Mouse (Mus musculus) spleen, postnatal 10 days (tissue): ENCODE data around the gene Parn.

Experiments
- DNase-seq, 2 experiments: peaks; one replicate each; pipeline ENCODE4 v3.0.0; 2021 to 2022; ENCODE audit warnings: low spot score in 2 of 2

Parn gene

DNA sequence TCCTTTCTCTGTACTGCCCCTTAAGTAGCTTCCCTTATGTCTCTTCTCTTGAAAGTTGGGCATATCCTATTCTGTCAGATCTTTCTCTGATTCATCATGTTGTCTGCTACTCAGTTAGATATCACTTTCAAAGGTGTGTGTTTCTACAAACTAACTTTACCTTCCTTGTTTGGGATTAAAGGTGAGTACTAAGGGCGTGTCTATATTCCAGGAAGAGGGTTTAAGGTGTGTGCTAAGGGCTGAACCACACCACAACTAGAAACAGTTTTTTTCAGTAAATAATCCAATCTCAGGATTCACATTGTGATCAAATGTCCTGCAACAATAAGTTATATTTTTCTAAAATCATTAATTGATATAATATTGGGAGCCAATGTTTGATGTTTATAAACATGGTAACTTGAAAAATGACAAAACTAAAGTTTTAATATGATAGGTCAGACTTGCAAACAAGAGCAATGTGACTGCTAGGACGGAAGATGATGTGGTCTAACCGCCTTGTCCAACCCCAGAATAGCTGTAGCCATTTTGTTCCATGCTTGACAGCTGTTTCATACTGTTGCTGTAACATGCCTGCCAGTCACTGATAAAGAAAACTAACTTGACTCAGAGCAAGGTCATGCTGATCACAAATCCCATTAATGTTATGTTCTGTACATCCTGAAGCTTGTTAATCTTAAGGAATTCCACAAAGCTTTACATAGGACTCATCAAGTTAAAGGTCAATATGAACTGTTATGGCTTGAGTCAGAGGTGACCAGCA, 46.0 kb downstream of the Parn start:
- DNase-seq = no peak

DNA sequence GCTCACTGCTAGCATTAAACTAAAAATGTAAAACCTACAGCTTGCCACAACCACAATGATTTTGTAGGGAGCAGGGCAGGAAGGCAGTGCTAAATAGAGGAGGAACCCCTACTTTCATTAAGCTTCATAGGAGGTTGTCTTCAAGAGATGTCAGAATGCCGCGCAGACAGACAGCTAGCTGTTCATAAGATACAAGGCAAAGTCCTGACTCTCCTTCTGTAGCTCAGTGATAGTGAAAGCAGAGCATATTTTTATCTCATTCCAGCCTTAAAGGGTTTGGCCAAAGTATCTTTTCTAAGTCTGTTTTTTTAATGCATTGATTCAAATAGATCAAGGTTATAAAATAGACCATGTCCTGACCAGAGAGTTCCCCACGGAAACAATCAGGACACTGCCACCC, 47.8 kb downstream of the Parn start:
- no peak for DNase-seq

DNA sequence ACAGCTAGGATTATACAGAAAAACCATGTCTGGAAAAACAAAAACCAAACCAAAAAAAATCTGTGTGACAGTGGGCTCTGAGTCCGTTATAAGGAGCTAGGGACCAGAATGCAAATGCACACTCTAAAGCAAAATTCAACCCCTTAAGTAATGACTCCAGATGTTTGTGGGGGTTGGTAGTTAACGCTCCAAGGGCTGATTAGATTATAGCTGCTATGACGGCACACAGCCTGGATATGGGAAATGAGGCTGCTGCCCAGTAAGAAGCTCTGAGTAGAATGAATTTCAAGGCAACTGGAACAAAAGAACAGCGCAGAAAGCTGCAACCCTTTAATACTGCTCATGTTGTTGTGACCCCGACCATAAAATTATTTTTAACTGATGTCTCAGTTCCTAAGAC, 52.7 kb downstream of the Parn start:
- no peak for DNase-seq

DNA sequence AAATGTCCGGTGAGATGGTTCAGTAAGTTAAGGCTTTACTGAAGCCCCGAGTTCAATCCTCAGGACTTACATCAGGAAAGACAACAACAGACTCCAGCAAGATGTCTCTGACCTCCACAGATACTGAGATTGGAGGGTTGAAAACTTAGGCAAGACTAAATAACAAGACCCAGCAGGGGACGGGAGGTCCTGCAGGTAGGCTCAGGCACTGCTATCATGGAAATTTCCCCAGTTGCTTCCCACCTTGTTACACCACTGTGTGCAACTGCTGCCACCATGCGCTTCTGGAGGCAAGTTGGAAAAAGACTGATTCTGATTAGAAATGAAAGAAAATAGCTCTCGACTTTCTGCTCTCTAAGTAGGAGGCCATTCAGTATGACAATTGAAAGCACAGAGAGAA, 55.4 kb downstream of the Parn start:
- no peak for DNase-seq

DNA sequence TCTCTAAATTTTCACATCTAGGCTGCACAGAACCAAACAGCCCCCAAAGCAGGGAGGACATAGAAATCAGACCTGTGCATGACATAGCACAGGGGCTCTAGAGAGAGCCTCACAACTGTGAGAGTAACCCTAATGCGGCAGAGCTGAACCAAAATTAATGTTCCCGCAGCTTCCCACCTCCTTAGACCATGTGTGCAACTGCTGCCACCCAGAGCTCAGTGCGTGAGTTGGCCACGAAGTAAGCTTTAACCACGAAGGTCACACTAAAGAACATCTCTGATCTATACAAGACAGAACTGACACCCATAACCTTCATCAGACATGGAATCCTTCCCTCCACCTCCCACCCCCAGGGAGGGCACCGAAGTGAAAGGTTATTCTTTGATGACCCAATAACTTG, 55.9 kb downstream of the Parn start:
- no peak for DNase-seq

DNA sequence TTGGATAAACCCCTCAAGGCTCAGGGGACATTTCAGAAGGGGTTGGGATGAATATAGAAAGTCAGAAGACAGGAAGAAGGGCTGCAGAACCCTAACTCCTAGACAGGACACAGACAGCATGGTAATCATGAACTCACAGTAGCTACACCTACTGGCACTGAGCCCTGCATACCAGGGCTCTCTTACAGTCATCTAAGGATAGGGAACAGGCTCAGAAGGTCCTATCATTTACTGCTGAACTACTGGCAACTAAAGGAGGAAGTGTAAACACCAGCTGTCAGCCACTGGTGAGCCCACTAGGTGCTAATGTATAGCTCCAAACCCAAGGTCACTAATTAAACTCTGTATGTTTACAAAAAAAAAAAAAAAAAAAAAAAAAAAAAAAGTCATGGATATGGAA, 56.6 kb downstream of the Parn start:
- DNase-seq = no peak

DNA sequence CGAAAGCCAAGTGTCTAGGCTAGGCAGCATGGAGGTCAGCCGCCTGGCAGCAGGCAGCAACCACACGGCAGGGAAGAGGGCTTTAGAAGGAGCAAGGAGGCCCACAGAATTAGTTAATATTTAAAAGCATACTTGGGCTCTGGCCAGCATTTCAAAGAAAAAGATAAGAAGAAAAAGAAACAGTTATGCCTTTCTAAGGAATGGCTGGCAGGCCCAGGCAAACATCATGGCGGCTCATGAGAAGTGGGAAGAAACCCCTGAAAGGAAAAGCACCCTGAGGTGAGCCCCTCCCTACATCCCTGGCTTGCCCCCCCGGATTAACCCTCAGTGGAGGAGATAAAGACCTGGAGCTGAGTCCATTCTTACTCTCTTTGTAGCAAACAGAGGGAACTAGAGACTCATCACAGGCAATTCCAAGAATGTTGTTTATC, 57.0 kb downstream of the Parn start:
- DNase-seq = no peak

DNA sequence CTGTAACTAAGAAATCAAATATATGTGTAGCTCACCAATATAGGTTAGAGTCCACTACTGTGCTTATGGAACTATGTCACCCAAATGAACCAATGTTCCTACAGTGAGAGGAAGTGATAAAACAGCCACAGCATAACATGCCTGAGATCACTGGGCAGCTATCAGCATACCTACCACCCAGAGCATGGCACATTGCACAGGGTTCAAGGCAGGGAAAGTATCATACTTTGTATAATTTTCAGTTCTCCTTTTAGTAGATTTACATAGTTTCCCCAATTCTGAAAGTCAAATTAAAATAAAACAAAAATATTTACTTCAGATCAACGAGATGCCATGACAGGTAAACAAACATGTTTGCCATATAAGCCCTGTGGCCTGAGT, 59.3 kb downstream of the Parn start:
- peak in 1 of 2 experiments; percentile 19 for DNase-seq

DNA sequence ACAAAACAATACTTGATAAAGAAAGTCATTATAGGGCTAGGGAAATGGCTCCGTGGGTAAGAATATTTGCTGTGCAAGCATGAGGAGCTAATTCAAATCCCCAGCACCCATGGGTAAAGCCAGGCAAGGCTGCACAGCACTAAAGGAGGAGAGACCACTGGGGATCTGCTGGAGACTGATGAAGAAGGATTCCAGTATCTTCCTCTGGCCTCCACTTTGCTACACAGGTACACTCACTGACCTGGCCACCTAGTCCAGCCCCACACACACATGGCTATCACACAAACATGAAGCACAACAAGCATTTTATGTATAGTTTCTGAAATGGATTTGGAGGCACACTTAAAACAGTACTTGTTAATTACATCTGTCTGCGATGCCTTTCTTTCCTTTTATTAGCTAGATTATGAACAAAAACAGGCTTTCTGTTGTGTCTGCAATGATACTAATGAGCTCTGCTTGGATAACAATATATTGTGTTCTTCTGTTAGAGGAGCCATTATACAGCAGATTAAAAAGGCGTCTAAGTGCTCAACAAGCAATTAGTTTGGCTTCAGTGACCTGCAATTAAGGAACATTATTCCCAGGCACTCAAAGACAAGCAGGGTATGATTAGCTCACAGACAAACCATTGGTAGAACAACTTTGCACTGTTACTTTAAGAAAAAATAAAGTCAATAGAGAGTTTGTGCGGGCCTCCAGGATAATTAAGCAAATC, 59.8 kb downstream of the Parn start:
- no peak for DNase-seq

DNA sequence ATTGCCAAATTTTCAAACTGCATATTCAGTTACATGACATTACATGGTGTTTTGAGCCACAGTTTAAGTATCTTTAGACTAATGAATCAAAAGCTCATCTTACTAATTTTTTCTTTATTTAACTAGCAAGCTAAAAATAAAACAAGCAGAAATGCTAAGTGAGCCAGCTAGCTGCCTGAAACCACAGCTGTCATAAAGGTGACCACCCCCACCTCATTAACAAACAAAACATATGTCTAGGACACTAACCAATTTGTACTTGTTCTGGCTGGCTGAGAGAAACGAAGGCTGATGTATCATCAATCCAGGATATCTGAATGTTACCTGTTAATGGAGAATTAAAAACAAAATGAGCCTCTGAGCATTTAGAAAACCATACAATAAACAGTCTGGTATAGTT, 65.2 kb downstream of the Parn start:
- DNase-seq = no peak

DNA sequence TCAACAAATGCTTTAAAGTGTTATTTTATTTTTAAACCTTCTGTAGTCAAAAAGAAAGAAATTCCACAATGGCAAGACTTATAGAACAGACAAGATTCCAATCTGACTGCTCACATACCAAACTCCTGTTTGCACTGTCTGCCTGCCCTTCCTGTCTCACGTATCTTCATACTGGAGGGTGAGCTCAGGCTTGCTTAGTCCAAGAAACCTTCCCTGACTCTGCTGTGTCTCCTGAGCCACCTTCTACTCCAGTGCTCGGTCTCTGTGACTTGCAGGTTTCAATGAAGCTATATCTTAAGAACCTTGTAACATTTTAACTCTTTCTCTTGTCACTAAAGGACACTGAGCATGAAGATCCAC, 78.9 kb downstream of the Parn start:
- DNase-seq = no peak

DNA sequence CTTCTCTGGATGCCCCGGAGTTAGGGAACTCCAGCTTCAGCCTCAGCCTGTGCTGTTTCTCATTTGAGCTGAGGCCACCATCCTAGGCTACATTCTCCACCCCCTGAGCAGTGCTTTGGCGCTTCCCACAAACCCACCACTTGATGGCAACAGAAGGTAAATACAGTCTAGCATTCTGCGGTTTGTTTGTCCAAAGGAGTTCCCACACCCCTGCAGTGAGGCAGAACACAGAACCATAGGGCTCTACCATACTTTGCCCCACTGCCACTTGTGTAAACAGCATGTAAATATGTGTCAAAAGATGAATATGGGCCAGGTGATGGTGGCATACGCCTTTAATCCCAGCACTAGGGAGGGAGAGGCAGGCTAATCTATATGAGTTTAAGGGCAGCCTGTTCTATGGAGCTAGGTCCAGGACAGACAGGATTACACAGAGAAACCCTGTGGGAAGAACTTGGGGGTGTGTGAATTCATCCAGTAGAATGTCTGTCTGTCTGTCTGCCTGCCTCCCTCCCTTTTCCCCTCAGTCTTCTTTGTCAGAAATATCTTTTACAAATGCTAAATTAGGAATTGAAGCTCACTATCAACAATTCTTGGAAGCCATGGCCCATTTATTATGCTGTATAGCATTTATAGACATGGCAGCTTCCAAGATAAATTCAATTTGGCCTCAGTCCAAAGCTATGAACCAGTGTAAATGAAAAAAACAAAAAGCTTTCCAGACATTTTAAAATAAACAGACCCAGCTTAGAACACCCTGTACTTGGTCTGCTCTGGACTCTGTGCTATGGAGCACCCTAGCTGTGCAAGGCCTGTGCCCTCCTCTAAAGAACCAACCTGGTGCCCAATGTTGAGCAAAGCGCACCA, 79.6 kb downstream of the Parn start:
- no peak for DNase-seq

DNA sequence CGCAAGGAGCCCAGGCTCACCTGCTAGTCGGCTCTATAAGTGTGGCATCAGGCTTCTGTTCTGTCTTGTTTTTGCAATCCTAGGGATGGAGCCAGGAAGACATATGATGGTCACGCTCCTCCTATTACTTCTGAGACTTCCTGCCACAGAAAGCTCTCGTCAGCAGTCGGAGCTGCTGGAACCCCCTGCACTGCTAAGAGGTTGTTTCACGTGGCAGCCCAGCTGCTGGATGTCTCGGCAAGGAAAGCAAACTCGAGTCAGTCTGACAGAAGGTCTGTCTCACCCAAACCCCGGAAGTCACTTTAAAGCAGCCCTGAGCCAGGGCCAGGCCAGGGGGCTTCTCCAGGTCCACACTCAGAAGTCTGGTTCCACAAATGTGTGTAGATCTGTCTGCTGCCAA, 82.7 kb downstream of the Parn start:
- no peak for DNase-seq

DNA sequence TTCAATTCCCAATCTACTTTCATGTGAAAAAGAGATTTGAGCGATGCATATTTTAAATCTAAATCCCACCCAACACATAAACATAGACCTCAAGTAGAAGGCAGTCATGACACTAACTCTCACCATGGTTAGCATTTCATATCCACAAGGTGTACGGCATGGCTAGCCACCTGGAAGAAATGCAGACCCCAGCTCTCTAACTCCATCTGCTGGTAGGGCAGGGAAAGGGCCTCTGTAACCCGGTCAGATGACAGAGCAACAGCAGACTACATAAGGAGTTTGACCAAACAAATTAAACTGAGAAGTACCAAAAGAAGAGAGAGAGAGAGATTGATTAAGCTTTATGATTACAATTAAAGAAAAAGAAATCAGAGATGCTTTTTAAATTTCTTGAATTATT, 87.2 kb downstream of the Parn start:
- DNase-seq = no peak

DNA sequence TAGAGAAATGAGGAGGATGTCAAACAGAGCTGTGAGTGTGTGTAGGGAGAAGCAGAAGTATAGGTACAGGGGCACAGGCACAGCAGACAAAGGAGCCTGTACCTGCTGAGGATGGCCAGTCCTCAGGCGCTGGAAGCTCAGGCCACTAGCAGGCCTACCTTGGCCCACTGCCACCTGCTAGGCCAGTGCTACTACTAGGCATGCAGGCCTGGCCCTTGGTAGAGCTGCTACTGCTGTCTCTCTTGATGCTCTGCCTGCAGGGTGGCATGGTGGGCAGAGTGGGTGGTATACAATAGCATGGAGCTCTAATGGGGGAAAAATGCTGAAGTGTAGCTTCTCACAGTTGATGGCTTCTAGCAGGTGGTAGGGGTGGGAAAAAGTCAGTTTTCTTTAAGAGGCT, 88.0 kb downstream of the Parn start:
- DNase-seq = no peak

DNA sequence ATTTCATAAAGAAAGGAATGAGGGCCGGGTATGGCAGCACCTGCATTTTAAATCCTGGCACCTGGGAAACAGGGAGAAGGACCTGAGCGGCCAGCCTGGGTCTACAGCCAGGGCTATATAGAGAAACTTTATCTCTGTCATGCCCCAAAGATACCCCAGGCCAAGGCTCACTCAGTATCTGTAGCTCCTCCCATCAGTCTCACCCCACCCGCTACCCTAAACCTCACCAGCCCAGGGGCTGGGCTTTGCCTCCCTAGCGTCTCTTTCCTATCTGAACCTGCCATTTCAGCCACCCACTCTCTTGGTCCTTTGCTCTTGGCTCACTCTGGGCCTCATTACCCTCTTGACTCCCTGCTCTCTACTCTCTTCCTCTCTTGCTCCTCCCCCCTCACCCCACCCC, 92.7 kb downstream of the Parn start:
- no peak for DNase-seq

DNA sequence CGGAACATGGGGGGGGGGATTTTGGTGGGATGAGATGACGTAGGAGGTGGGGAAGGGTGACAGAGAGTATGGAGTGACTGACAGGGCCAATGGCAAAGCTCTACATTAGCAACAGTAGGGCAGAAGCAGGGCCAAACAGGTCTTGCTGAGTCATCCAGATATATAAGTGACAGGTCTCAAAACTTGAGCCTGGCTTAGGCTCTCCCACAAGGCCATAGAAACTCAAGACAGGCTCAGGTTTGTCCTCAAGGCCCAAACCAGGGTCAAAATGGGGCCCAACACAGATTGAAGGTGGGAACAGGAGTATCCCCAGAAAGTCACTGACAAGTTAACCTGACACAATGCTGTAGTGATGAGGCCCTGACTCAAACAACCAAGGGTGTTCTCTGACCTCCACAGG, 99.7 kb downstream of the Parn start:
- no peak for DNase-seq

DNA sequence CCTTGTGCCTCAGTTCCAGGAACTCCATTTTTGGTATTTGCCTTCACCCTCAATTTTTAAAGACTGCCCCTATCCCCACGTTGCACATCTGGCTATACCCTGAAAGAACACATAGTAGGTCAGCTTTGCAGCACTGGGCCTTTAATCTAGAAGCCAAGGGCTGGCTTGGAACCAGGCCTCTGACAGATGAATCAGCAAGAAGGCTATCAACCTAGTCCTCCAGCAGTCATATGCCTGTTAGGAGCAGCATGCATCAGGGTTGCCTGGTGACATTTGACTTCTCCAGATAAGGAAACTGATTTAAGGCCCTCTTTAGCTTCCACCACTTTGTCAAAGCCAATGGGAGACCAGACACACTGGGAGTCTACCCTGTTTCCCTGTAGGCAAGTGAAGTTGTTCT, 100.4 kb downstream of the Parn start:
- no peak for DNase-seq

DNA sequence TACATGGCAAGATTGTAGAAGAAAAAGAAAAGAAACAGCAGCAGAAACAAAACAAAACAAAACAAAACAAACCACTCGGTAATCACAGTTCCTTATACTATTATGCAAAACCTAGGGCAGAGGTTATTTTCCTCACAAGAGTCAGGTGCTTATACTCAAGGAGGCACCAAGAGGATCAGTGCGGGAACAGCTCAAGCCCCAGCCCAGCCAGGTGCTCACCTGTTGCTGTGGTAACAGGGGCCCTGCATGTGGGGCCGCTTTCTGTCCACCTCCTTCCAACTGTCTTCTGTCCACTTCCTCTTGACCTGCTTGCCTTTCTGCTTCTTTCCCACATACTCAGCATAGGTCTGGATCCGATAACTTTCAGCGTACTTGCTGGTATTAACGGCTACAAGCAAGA, 101.6 kb downstream of the Parn start:
- DNase-seq = no peak

DNA sequence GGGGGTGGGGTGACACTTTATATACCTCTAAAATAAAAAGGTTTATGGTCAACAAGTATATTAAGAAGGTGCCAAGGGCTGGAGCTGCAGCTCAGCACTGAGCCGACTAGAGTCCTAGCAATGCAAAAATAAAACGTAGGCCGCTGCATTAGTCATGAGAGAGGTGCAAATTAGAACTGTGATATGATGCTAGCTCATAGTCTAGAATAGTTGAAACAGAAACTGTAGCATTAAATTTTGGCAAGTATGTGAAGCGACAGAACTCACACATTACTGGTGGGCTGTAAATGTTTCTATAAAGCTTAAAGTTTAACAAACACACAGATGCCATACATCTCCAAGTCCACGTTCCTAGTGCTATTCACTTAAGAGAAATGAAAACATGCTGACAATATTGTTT, 102.7 kb downstream of the Parn start:
- DNase-seq = no peak

DNA sequence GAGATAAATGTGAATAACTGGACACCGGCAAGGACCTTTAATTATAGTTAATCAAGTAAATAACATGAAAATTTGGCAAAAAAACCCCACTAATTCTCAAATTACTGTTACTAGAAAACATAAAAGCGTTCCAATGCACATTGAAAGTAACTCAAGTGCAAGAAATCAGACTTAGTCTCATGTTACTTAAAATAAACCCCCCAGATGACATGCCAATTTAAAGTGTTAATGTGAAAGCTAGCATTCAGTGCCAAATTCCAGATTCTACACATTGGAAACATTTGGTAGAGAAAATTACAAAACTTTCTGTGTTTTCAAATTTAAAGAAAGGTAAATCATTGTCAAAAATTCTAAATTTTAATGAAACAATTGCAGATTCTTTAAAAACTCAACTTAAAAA, 110.2 kb downstream of the Parn start:
- DNase-seq = no peak

DNA sequence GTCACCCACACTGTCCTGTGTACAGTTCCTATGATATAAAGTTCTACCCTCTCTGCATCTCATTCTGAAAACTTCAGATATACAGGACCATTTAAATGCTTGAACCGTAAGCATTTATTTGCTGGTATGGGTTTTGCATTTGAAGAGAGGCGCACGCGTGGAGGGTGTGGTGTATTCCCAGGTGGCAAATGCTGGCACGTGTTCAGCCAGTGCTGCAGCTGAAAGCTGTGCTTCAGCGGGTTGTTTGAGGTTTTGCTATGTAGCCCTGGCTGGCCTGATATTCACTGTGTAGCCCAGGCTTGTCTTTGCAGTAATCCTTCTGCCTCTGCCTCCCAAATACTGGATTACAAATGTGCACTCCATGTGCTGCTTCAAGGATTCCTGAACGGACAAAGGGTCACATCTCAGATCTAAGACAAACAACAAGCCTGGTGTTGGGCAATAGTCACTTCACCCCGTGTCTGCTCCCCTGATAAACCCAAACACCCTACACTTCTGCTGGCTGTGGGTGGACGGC, 111.0 kb downstream of the Parn start:
- DNase-seq = no peak

DNA sequence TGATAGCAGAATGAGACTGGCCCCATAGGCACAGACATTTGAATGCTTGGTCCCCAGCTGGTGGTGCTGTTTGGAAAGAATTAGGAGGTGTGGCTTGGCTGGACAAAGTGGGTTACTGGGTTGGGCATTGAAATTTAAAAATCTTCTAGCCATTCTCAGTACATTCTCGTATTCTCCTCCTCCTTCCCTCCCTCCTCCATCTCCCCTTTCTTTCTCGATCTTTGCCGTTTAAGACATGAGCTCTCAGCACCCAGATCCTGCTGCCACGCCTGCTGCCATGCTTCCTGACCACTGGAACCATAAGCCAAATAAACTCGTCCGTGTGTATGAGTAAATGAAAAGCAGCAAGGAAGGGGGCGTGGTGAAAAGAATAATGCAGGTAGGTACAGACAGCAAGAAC, 111.5 kb downstream of the Parn start:
- DNase-seq = no peak
